Mouse (Mus musculus): ENCODE data around the gene Trap1a. TPM values are rescaled to one million over a fixed set of nuclear protein-coding genes. Genes with fewer than 3 reads are reported as not detected.
"Not testable (repeated sequence)": the region's sequence is repeated elsewhere in the genome, so short reads cannot be mapped to it uniquely, and the experiment has no call there.

The Trap1a gene
- not detected in 2 replicates for total RNA-seq (2017)

DNA sequence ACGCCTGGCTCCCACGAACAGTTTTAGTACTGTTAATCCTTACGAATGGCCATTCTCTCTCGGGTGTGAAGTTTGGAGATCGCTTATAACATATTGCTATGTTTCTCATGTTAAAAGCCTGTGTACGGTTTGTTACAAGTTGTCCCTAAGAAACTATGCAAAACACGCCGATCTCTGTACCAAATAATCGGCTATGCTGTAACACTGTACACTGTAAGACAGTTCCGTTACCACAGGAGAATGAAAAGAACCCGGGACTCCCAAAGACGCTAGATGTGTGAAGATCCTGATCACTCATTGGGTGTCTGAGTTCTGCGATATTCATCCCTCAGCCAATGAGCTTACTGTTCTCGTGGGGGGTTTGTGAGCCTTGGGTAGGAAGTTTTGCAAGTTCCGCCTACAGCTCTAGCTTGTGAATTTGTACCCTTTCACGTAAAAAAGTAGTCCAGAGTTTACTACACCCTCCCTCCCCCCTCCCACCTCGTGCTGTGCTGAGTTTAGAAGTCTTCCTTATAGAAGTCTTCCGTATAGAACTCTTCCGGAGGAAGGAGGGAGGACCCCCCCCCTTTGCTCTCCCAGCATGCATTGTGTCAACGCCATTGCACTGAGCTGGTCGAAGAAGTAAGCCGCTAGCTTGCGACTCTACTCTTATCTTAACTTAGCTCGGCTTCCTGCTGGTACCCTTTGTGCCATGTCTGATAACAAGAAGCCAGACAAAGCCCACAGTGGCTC lies at the start of gene Trap1a:
Gene Trap1a (plus strand): TSS at position 421 of the 732 bp plus-strand sequence.
- no peak for ATAC-seq (replicated peaks; ENCODE audit: low read depth, poor library complexity, severe bottlenecking)

DNA sequence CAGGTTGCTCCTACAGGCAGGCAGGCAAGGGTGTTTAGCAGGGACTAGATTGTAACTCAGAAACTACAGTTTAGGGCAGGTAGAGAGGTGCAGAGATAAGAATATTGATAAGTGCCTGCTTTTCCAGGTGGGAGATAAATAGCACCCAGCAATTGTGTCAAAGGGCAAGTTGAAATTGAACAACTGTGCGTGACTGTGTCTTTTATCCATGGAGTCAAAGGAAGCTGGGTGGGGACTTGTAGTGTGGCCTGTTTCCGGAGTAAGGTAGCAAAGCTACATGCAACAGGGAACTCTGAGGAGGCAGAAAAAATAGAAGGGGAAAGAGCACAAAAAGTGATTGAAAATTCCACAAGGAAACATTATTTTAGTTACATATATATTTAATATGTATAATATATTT lies 40.4 kb upstream of the Trap1a start:
- no peak for ATAC-seq (replicated peaks; ENCODE audit: low read depth, poor library complexity, severe bottlenecking)

DNA sequence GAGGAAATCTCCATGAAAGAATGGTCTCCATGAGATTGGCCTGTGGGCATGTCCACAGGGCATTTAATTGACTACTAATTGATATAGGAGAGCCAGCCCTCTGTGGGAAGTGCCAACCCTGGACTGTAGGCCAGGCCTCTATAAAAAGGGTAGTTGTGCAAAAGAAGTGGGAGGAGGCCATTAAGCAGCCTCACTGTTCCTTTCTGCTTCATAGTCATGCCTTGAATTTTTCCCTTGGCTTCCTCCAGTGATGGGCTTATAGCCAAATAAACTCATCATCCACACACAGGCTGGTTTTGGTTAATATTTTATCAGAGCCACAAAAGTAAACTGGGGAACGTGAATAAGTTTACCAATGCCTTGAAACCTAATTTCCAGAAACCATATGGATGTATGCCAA lies 38.2 kb upstream of the Trap1a start:
- ATAC-seq (replicated peaks; ENCODE audit: low read depth, poor library complexity, severe bottlenecking) = no peak

DNA sequence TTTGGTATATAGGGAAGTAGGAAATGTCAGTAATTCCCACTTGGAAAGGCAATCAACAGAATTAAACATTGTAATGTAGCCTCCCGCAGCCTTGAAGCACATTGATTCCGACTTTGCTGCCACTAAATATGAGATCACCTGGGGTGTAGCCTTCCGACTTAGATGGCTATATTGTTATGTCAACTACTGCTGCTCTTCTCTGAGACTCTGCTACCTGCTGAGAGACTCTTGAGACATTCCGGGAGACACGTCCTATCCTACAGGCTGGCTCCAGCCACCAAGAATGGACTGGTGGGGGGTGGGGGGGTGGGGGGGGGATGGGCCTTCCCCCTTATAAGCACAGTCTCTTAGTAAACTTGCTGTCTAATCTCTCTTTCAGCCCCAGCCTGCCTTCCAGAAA lies 16.1 kb upstream of the Trap1a start:
- not testable (repeated sequence) for ATAC-seq (replicated peaks; ENCODE audit: low read depth, poor library complexity, severe bottlenecking)

DNA sequence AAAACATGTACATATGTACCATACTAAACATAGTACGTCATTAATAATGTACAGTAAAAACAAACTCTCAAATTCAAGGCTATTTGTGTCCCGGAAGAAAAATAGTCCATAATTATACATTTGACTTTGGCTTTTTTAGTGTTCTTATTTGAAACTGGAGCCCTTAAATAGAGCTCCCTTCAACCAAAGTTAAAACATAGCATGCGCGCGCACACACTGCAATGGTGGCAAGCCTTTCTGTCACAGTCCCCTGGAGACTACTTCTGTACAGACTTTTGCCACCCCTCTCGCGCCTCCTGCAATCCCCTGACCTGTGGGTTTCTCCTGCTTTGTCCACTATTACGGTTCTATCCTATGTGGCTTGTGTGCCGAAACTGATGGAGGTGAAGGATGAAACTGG lies 900 bp upstream of the Trap1a start:
- no peak for ATAC-seq (replicated peaks; ENCODE audit: low read depth, poor library complexity, severe bottlenecking)

DNA sequence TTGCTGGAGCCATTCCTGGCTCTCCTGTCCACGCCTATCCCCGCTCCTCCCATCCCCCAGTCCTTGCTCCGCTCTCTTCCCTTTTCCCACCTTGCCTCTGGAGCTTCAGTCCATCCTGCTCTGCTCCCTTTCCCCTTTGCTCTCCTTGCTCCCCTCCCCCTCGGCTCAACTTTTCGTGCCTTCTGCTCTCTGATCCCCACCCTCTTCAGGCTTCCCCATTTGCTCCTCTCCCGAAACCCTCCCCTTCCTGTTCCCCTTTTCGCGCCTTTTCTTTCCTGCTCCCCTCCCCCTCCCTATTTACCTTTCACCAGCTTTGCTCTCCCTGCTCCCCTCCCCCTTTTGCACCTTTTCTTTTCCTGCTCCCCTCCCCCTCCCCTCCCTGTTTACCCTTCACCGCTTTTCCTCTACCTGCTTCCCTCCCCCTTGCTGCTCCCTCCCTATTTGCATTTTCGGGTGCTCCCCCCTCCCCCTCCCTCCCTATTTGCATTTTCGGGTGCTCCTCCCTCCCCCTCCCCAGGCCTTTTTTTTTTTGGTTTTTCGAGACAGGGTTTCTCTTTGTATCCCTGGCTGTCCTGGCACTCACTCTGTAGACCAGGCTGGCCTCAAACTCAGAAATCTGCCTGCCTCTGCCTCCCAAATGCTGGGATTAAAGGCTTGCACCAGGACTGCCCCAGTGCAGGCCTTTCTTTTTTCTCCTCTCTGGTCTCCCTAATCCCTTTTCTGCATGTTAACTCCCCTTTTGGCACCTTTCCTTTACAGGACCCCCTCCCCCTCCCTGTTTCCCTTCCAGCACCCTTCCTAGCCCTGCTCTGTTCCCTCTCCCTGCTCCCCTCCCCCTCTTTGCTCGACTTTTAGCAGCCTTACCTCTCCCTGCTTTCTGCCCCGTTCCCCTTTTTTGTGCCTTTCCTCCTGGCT lies 1.3 kb downstream of the Trap1a start:
- ATAC-seq (replicated peaks; ENCODE audit: low read depth, poor library complexity, severe bottlenecking) = no peak

DNA sequence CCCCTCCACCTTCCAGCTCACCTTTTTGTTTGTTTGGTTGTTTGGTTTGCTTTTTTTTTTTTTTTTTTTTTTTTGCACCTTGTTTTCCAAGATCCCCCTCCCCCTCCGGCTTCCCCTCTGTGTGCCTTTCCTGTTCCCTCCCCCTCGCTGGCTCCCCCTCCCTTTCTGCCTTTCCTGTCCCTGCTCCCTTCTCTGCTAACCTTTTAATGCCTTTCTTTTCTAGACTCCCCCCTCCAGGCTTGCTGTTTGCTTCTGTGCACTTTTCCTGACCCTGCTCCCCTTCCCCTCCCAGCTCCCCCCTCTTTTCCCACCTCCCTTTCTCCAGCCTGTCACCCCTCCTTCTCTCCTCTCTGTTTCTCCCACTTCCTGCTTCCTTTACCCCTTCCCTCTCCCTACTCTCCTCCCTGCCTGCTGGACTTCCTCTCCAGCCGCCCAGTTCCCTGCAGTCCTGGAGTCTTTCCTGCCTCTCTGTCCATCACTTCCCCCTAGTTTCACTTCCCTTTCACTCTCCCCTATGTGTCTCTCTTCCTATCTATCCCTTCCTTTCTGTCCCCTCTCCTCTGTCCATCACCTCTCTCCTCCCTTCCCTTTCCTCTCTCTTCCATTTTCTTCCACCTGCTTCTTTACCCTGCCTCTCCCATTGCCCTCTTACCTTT lies 2.1 kb downstream of the Trap1a start:
- ATAC-seq (replicated peaks; ENCODE audit: low read depth, poor library complexity, severe bottlenecking) = peak; percentile 39; the same call in 1 of the 2 replicates

DNA sequence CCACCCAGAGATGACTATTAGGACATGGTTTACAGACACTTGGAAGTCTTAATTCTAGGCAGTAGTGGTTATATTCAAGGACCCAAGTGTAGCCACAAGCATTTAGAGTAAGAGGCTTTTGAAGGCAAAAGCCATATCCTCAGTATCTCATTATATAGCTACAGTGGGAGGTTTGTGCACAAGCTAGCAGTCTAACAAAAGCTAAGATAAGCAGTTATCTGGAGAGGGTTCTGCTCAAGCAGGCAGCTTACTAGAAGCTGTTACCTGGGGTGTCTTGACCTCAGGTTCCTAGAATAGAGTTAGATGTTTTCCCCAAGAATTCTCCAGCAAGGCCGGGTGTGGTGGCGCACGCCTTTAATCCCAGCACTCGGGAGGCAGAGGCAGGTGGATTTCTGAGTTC lies 6.1 kb downstream of the Trap1a start:
- no peak for ATAC-seq (replicated peaks; ENCODE audit: low read depth, poor library complexity, severe bottlenecking)

DNA sequence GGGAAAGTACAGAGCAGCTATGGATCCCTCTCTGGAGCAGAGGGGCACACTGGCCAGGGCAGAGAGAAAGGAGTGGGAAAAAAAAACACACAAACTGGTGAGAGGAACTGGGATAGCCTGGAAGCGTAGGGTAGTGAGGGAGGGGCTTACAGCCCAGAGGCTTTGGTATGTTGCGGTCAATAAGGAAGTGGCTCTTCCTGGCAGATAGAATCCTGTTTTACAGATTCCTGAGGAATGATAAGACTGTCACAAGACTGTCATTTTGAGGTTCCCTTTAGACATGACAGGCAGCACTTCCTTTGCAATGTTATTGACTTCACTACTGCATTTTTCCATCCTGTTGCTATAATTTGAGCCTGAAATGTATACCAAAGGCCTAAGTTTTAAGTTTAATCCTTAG lies 7.7 kb downstream of the Trap1a start:
- ATAC-seq (replicated peaks; ENCODE audit: low read depth, poor library complexity, severe bottlenecking) = no peak

DNA sequence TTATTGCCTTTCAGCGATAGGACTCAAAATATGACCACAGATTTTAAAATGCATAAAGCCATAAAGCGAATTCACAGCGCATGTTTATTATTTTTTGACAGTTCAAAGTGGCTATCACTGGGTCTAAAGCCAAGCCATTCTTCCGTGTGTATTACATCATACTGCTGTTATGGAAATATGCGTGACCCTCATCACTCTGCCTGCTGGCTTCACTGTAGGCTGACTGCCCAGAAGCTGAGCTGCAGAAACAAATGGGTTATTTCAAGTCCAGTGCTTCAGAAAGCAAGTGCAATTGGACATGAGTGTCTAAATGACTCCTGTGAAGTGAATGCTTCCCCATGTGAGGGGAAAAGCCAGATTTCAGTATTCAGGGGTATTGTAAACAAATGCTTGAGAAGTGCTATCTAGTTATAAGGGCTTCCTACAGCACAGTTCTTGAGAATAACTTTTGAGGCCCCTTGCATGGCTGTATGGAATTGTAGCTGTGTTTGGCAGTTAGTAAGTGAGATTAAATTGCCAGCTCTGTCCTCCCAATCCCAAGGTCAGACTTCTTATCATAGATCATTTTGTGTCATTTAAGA lies 18.8 kb downstream of the Trap1a start:
- ATAC-seq (replicated peaks; ENCODE audit: low read depth, poor library complexity, severe bottlenecking) = no peak

DNA sequence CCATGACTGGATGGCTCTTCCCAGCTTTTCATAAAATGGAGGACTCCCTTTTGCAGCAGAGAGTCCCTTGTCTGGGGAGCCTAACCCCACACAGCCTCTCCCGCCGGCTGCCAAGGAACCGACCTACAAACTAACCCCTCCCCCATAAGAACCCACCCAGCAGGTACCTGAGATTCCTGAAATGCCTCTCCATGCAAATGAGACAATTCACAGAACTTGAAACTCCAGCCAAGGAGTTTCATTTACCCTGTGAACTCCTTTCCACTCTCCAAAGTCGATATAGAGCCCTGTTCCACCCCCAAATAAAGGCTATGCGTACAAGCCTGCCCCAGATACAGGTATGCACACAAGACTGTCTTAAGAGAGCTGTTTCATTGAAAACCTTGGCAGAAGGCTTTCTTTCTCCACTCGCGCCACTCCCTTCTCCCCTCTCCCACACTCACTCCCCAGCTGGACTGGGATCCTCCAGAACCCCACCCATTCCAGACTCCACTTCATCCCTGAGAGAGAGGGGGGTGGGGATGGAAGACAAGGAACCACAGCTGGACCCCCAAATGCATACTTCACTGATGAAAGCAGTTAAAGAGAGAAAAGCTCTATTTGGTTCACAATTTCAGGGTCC lies 24.3 kb downstream of the Trap1a start:
- ATAC-seq (replicated peaks; ENCODE audit: low read depth, poor library complexity, severe bottlenecking) = no peak

DNA sequence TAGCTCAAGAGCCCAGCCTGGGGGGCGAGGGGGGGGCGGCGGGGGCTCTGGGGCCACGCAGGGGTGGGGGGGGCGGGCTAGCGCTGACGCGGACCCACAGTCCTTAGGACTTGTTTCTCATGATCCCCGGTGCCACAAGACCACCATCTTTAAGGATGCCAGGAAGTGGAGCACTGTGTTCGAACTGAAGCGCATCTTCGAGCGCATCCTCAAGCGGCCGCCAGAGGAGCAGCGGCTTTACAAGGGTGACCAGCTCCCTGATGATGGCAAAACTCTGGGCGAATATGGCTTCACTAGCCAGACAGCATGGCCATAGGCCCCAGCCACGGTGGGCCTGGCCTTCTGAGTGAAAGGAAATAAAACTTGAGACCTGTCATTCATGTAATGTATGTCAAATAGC lies 24.9 kb downstream of the Trap1a start:
- no peak for ATAC-seq (replicated peaks; ENCODE audit: low read depth, poor library complexity, severe bottlenecking)

DNA sequence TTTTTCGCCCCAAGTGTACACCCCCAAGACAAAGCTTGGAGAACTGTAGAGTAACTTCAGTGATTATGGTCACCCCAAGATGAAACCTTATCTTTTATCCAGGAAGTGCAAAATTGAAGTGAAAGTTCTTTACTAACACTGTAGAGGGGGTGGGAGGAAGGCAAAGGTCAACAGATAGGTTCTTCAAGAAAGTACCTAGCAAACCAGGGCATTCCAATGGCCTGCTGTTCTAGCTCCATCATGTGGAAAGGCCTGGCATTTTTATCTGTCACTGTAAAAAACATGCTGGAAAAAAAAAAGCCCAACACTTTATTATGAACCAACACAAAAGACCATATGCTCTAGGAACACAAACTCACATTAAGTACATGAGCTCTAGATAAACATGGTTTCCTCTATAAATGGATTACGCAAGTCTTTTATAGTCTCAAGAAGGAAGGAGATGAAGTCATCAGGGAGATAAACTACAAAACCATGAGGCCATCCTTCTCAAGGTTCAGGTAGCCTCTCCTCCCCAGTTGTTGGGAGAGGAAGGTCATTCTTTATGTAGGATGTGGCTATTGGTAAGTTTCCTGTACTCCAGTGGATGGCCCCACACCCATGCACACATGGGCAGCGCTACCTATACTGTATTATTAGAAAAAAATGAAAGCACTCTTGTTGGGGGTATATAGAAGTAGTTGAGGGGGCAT lies 33.5 kb downstream of the Trap1a start:
- no peak for ATAC-seq (replicated peaks; ENCODE audit: low read depth, poor library complexity, severe bottlenecking)

DNA sequence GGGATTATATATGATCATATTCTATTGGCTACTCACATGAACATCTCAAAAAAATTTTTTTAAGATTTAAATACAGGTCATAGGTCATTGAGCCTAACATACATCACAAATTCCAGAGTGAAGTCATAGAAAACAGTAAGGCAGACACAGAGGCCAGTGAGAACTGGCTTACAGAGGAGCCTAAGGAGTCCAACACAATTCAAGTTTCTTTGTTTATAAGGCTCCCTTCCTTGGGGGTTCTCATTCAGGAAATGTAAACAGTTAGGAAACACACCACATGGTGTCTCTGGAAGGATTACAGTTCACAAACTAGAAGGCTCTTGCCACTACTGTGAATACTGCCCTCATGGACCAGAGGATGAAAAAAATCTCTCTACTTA lies 34.0 kb downstream of the Trap1a start:
- ATAC-seq (replicated peaks; ENCODE audit: low read depth, poor library complexity, severe bottlenecking) = no peak

DNA sequence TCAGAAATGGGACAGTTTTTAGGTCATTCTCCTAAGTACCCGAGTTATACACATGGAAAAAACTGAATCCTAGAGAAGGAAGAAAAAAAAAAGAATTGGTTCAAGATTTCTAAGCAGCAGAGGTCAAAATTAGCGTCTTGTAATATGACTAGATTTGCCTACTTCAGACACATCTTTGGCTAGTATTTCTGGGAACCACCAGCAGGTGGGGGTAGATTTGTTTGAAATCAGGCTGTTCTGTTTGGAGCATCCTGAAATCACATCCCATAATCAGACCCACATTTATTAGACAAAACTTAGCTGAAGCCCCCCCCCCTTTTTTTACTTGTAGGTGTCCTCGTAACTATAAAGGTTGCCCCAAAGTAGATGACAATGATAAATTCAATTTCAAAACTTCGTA lies 35.6 kb downstream of the Trap1a start:
- no peak for ATAC-seq (replicated peaks; ENCODE audit: low read depth, poor library complexity, severe bottlenecking)

DNA sequence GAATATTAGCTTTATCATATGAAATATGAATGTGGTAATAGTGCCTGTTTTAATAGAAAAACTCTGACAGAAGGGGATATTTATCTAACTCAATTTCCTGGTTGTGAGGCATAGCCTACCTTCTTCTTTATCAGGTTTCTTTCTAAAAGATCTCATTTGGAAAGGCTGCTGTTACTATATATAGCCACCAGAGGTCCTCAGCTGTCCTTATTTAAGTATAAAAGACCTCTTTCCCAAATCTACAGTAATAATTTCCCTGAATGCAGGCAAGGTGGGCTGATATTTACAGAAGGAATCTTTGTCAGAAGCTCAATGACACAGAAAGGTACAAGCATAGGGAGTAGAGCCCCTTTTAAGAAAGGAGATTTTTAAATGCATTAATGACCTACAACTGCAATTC lies 39.2 kb downstream of the Trap1a start:
- 0 out of 2 replicates have a peak, but pooled peaks have one; percentile 29 for ATAC-seq (replicated peaks; ENCODE audit: low read depth, poor library complexity, severe bottlenecking)
